Mouse (Mus musculus) liver, embryonic 16.5 days (tissue): ENCODE data around the gene Trpc4ap. TPM values are rescaled to one million over a fixed set of nuclear protein-coding genes. Genes with fewer than 3 reads are reported as not detected.
A peak's percentile ranks its signal among the peaks of the same experiment; 100 is the strongest.

Experiments
- ATAC-seq: fragments of 200-750 bp; cut with Nextera tagmentation; 2 replicates; pipeline ENCODE4 v1.8.0; 2017; ENCODE audit warnings: low read depth, mild to moderate bottlenecking, moderate number of reproducible peaks, moderate library complexity
- H3K27ac ChIP-seq: fragments of 300-500 bp; sonication (generic); 2 replicates; pipeline ENCODE4 v1.5.1; 2014; ENCODE audit warnings: mild to moderate bottlenecking, low read length
- H3K27me3 ChIP-seq: fragments of 300-500 bp; sonication (generic); 2 replicates; pipeline ENCODE4 v1.6.1; 2014; ENCODE audit warnings: low read depth, low read length, mixed read lengths; ENCODE audit not compliant: control insufficient read depth, insufficient read depth
- H3K36me3 ChIP-seq: fragments of 300-500 bp; sonication (generic); 2 replicates; pipeline ENCODE4 v1.6.1; 2014; ENCODE audit warnings: mild to moderate bottlenecking; ENCODE audit not compliant: control insufficient read depth, insufficient read depth
- H3K4me1 ChIP-seq: fragments of 300-500 bp; sonication (generic); 2 replicates; pipeline ENCODE4 v1.6.1; 2014; ENCODE audit warnings: low read depth, low read length, mixed read lengths; ENCODE audit not compliant: control insufficient read depth
- H3K4me2 ChIP-seq: fragments of 300-500 bp; sonication (generic); 2 replicates; pipeline ENCODE4 v1.6.1; 2014; ENCODE audit warnings: low read depth, low read length, mixed read lengths
- H3K4me3 ChIP-seq: fragments of 300-500 bp; sonication (generic); 2 replicates; pipeline ENCODE4 v1.5.1; 2014; ENCODE audit warnings: low read depth, mild to moderate bottlenecking, low read length
- H3K9ac ChIP-seq: fragments of 300-500 bp; sonication (generic); 2 replicates; pipeline ENCODE4 v1.6.1; 2014; ENCODE audit warnings: low read depth, low read length
- H3K9me3 ChIP-seq: fragments of 300-500 bp; sonication (generic); replicated peaks from 2 replicates; pipeline ENCODE4 v1.6.1; 2016; ENCODE audit warnings: low read length; ENCODE audit not compliant: control insufficient read depth
- WGBS: fragments of 180-500 bp; shearing (Covaris S2); extraction: QIAGEN DNeasy Blood & Tissue Kit; methylation state at CpG from one replicate; pipeline ENCODE4 v1.1.7; 2014; ENCODE audit not compliant: insufficient replicate concordance; 5-methylcytosine and 5-hydroxymethylcytosine counted together
- polyA plus RNA-seq: library from polyadenylated mRNA; unstranded; fragments of >200 nt; fragmentation: Nextera tagmentation; extraction: Ambion mirVana; gene quantifications from 2 replicates; pipeline ENCODE4 v1.2.1, GENCODE M21; 2015

Gene Trpc4ap
- polyA plus RNA-seq, 1 experiment from 2014 or later, result 50.7 TPM

- Histone ChIP-seq H3K27ac (0 out of 2 replicates have a peak overlapping the region, but pooled peaks have one; percentile 4), H3K4me1 (peaks cover 6% of the 10 kb centered on the region), H3K27me3 (no peaks in the 10 kb centered on the region), H3K4me2 (no peak overlapping the region), H3K9me3 (no peaks in the 10 kb centered on the region), H3K36me3 (peaks cover 8% of the 10 kb centered on the region; the same call in 1 of the 2 replicates), H3K9ac (no peak overlapping the region), H3K4me3 (no peak overlapping the region)
- WGBS, result 70% methylated on average over 18 of the region's 18 CpGs
- peak; percentile 68 for ATAC-seq
Observed at GRCm38 (mm10) chr2:155641540-155642472, 50.4 kb downstream of the Trpc4ap start.

- Histone ChIP-seq H3K27ac (no peak overlapping the region), H3K9ac (no peak overlapping the region), H3K4me1 (peaks cover 6% of the 10 kb centered on the region), H3K27me3 (no peaks in the 10 kb centered on the region), H3K4me2 (no peak overlapping the region), H3K9me3 (no peaks in the 10 kb centered on the region), H3K4me3 (no peak overlapping the region), H3K36me3 (peaks cover 12% of the 10 kb centered on the region; the same call in 1 of the 2 replicates)
- WGBS, result 75% methylated on average over 6 of the region's 6 CpGs
- ATAC-seq, result no peak
Observed at GRCm38 (mm10) chr2:155640656-155641055, 51.5 kb downstream of the Trpc4ap start.

GRCm38 (mm10) chr2:155637411-155637810 lies 54.8 kb downstream of the Trpc4ap start:
- Histone ChIP-seq H3K36me3 (peaks cover 6% of the 10 kb centered on the region; the same call in 1 of the 2 replicates), H3K9me3 (no peaks in the 10 kb centered on the region), H3K9ac (no peak overlapping the region), H3K4me2 (no peak overlapping the region), H3K4me3 (no peak overlapping the region), H3K27ac (no peak overlapping the region), H3K27me3 (no peaks in the 10 kb centered on the region), H3K4me1 (peaks cover 6% of the 10 kb centered on the region)
- WGBS, result 77% methylated on average over 4 of the region's 4 CpGs
- ATAC-seq, result no peak

DNA sequence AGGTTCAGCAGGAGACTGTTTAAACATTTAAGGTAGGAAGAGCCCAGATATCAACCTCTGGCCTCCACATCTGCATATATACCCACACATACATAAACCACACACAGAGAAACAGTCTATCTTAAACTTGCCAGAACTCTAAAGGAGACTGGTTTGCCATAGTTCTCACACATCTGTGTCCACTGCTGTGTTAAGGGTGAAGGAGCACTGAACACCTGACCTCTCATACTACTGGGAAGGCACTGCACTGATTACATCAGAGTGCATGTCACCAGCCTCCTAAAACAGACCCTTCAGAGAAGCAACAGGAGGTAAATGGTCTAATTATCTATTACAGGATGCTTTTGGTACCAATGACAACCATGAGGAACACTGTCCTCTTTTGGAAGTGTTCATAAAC lies 55.3 kb downstream of the Trpc4ap start:
- Histone ChIP-seq H3K9me3 (no peaks in the 10 kb centered on the region), H3K27ac (no peak overlapping the region), H3K9ac (no peak overlapping the region), H3K27me3 (no peaks in the 10 kb centered on the region), H3K4me3 (no peak overlapping the region), H3K36me3 (peaks cover 6% of the 10 kb centered on the region; the same call in 1 of the 2 replicates), H3K4me1 (peaks cover 6% of the 10 kb centered on the region), H3K4me2 (no peak overlapping the region)
- no peak for ATAC-seq

- no peak overlapping the region for H3K4me2 ChIP-seq
- H3K9ac ChIP-seq, result no peak overlapping the region
- 86% methylated on average over 8 of the region's 8 CpGs for WGBS
- H3K27me3 ChIP-seq, result peaks cover 9% of the 10 kb centered on the region
- no peaks in the 10 kb centered on the region for H3K9me3 ChIP-seq
- H3K27ac ChIP-seq, result no peak overlapping the region
- H3K4me3 ChIP-seq, result no peak overlapping the region
- peaks cover 6% of the 10 kb centered on the region; the same call in 1 of the 2 replicates for H3K36me3 ChIP-seq
- H3K4me1 ChIP-seq, result peaks cover 2% of the 10 kb centered on the region
- ATAC-seq, result no peak
Observed at GRCm38 (mm10) chr2:155635961-155636360, 56.2 kb downstream of the Trpc4ap start.

GRCm38 (mm10) chr2:155634562-155634961 lies 57.6 kb downstream of the Trpc4ap start:
- H3K4me1 ChIP-seq, result peaks cover 3% of the 10 kb centered on the region
- 70% methylated on average over 8 of the region's 8 CpGs for WGBS
- no peak overlapping the region for H3K9ac ChIP-seq
- no peak overlapping the region for H3K4me2 ChIP-seq
- H3K4me3 ChIP-seq, result no peak overlapping the region
- peaks cover 6% of the 10 kb centered on the region; the same call in 1 of the 2 replicates for H3K36me3 ChIP-seq
- no peaks in the 10 kb centered on the region for H3K9me3 ChIP-seq
- no peak overlapping the region for H3K27ac ChIP-seq
- ATAC-seq, result no peak
- H3K27me3 ChIP-seq, result peaks cover 23% of the 10 kb centered on the region

DNA sequence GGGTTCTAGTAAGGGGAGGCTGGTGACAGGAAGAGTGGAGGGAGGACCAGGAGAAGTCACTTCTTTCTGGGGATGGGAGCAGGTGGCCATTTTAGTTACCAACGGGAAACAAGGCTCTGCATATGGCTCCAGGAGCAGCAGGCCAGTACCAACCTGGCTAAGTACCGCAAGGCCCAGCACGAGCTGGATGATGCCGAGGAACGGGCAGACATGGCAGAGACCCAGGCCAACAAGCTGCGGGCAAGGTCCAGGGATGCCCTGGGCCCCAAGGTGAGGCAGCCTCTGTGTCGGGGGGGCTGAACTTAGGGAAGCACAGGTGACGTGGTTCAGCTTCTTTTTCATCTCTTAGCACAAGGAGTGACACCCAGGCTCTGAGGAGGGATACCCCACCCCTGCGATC lies 58.5 kb downstream of the Trpc4ap start:
- 85% methylated on average over 9 of the region's 9 CpGs for WGBS
- no peak for ATAC-seq
- H3K9ac ChIP-seq, result no peak overlapping the region
- H3K4me2 ChIP-seq, result no peak overlapping the region
- peaks cover 8% of the 10 kb centered on the region for H3K4me1 ChIP-seq
- H3K27ac ChIP-seq, result no peak overlapping the region
- no peaks in the 10 kb centered on the region for H3K9me3 ChIP-seq
- no peak overlapping the region for H3K4me3 ChIP-seq
- H3K27me3 ChIP-seq, result peaks cover 31% of the 10 kb centered on the region
- H3K36me3 ChIP-seq, result peaks cover 6% of the 10 kb centered on the region; the same call in 1 of the 2 replicates

- Histone ChIP-seq H3K4me3 (no peak overlapping the region), H3K9me3 (no peaks in the 10 kb centered on the region), H3K27ac (no peak overlapping the region), H3K36me3 (peaks cover 6% of the 10 kb centered on the region; the same call in 1 of the 2 replicates), H3K27me3 (peaks cover 37% of the 10 kb centered on the region), H3K9ac (no peak overlapping the region), H3K4me2 (no peak overlapping the region), H3K4me1 (peaks cover 8% of the 10 kb centered on the region)
- ATAC-seq, result no peak
- WGBS, result 80% methylated on average over 19 of the region's 19 CpGs
Observed at GRCm38 (mm10) chr2:155633121-155633520, 59.1 kb downstream of the Trpc4ap start.
